Mouse (Mus musculus): Measurements from ENCODE around the gene Clec4n. TPM values are rescaled to one million over a fixed set of nuclear protein-coding genes. Genes with fewer than 3 reads are reported as not detected.

Gene Clec4n
- total and polyA plus RNA-seq, 2 experiments from 2014 or later, result 1.1 to 1.2 TPM

DNA sequence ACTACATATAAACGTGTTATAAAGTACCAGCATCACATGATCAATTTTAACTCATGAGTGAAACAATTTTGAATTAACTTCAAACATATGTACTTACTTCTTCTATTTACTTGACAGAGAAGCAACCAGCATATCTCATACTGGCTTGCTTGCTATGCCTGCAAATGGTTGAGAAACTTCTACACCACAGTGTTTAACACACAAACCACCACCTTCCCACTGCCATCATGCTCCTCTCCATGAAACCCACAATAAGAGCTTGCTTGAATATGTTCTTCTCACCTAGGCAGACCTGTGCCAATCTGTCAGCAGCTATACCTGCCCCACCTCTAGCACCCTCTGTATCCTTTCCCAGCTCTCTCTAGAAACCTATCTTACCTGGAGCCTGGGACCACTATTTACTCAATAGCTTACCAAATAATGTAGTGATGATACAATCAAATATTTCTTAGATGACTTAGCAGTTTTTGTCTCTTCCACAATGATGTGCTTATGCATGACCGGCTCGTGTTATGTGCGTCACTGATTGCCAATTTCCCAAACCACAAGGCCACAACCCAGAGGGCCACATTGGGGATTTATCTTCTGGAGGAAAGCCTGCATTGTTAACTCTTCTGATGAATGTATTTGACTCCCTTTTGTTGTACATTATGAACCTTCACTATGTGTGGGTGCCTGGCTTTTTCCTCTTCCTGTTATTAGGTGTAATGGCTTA, 30.4 kb downstream of the Clec4n start:
- no peak for TF ChIP-seq CTCF (IDR thresholded peaks at IDR 0.05)
- 81% methylated on average over 4 of the region's 4 CpGs for WGBS
- Histone ChIP-seq H3K36me3 (ENCODE audit: insufficient read depth, low read length) (no peaks in the 10 kb centered on the region), H3K4me3 (ENCODE audit: low read depth, low read length) (no peak overlapping the region), H3K4me2 (ENCODE audit: low read depth, low read length, poor library complexity, severe bottlenecking) (no peak overlapping the region), H3K4me1 (ENCODE audit: insufficient read depth, low read length) (no peaks in the 10 kb centered on the region), H3K9me3 (ENCODE audit: low read length) (no peaks in the 10 kb centered on the region), H3K27me3 (ENCODE audit: insufficient read depth, low read length) (no peaks in the 10 kb centered on the region), H3K9ac (replicated peaks; ENCODE audit: low read length, poor library complexity, severe bottlenecking) (no peak overlapping the region), H3K27ac (ENCODE audit: low read depth, low read length) (no peak overlapping the region)
- DNase-seq (ENCODE audit: low spot score) (no peak), ATAC-seq (ENCODE audit: low FRiP score) (no peak)

DNA sequence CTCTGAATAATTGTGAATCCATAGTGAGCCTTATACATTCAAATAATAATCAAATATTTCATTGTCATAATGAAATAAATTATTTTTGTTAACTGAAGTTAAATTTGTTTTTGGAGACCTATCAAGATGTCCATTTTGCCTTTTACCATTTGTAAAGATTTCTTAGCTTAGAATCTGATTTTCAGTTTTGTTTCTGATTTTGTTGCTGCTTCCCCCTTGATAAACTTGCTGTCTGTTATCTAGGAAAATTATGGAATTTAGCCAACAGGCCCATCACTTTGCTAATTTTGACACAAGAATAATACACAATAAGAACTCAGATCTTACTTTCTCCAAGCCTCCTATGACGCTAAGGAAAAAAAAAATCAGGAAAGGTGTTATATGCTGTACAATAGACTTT, 31.2 kb downstream of the Clec4n start:
- H3K27ac ChIP-seq (ENCODE audit: low read depth, low read length), result no peak overlapping the region
- H3K9me3 ChIP-seq (ENCODE audit: low read length), result no peaks in the 10 kb centered on the region
- ATAC-seq (ENCODE audit: low FRiP score) (no peak), DNase-seq (ENCODE audit: low spot score) (no peak)
- H3K4me1 ChIP-seq (ENCODE audit: insufficient read depth, low read length), result no peaks in the 10 kb centered on the region
- no peak overlapping the region for H3K4me3 ChIP-seq (ENCODE audit: low read depth, low read length)
- H3K36me3 ChIP-seq (ENCODE audit: insufficient read depth, low read length), result no peaks in the 10 kb centered on the region
- H3K27me3 ChIP-seq (ENCODE audit: insufficient read depth, low read length), result no peaks in the 10 kb centered on the region
- 83% methylated on average over 1 of the region's 1 CpGs for WGBS
- no peak overlapping the region for H3K4me2 ChIP-seq (ENCODE audit: low read depth, low read length, poor library complexity, severe bottlenecking)
- TF ChIP-seq CTCF (IDR thresholded peaks at IDR 0.05), result no peak
- no peak overlapping the region for H3K9ac ChIP-seq (replicated peaks; ENCODE audit: low read length, poor library complexity, severe bottlenecking)

DNA sequence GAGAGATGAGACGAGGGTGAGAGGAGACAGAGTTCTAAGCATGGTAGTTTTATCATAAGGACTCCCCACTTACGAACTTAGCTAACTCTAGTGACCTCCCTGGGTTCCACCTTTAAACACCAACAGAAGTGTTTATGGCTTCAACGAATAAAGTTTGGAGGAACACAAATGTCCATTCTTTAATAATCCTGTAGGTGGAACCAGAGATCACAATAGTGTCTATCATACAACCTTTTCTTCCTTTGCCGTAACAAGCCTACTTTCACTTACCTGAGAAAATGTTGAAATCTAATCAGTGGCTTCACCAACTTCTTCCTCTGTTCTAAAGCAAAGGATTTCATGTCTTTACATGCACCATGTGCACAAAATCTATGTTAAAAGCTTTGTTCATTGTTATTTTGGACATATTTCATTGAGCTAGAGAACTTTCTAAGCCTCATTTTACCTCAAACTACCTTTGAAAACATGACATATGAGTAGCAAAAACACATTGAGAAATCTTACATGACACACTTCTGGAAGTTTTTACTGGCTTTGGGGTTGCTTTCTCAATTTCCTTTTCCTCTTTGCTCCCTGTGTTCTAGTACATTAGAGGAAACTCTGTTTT, 32.0 kb downstream of the Clec4n start, which contains the start of gene Clec4d:
TSS of gene Clec4d (plus strand) at position 557 of the 607 bp plus-strand sequence.
- no peak within 1 kb of the TSS for H3K9ac ChIP-seq (replicated peaks; ENCODE audit: low read length, poor library complexity, severe bottlenecking)
- no peaks in the 10 kb centered on the region for H3K36me3 ChIP-seq (ENCODE audit: insufficient read depth, low read length)
- DNase-seq (ENCODE audit: low spot score) (peak; percentile 2), ATAC-seq (ENCODE audit: low FRiP score) (no peak)
- no peaks in the 10 kb centered on the region for H3K9me3 ChIP-seq (ENCODE audit: low read length)
- H3K27me3 ChIP-seq (ENCODE audit: insufficient read depth, low read length), result no peaks in the 10 kb centered on the region
- no peak within 1 kb of the TSS for H3K4me3 ChIP-seq (ENCODE audit: low read depth, low read length)
- TF ChIP-seq CTCF (IDR thresholded peaks at IDR 0.05), result peak; percentile 55
- no peak within 1 kb of the TSS for H3K4me2 ChIP-seq (ENCODE audit: low read depth, low read length, poor library complexity, severe bottlenecking)
- H3K27ac ChIP-seq (ENCODE audit: low read depth, low read length), result no peak within 1 kb of the TSS
- no peaks in the 10 kb centered on the region for H3K4me1 ChIP-seq (ENCODE audit: insufficient read depth, low read length)
- 77% methylated on average over 4 of the region's 4 CpGs for WGBS

DNA sequence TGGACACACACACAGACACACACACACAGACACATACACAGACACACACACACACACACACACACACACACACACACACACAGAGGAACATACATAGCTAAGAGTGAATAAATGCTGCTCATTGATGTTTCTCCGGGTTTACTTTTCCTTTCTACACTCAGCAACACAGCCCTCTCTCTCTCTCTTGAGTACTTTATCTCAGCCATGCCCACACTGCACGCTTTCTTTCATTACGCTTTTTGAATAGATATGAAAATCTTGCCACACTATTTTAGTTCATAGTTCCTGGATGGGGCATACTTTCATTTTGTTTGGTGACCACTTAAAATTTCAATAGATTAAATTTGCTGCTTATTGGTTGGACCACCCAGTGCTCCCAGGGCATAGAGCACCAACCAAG, 34.6 kb downstream of the Clec4n start:
- Histone ChIP-seq H3K36me3 (ENCODE audit: insufficient read depth, low read length) (no peaks in the 10 kb centered on the region), H3K4me2 (ENCODE audit: low read depth, low read length, poor library complexity, severe bottlenecking) (no peak overlapping the region), H3K4me3 (ENCODE audit: low read depth, low read length) (no peak overlapping the region), H3K9me3 (ENCODE audit: low read length) (no peaks in the 10 kb centered on the region), H3K9ac (replicated peaks; ENCODE audit: low read length, poor library complexity, severe bottlenecking) (no peak overlapping the region), H3K27me3 (ENCODE audit: insufficient read depth, low read length) (no peaks in the 10 kb centered on the region), H3K27ac (ENCODE audit: low read depth, low read length) (no peak overlapping the region), H3K4me1 (ENCODE audit: insufficient read depth, low read length) (no peaks in the 10 kb centered on the region)
- DNase-seq (ENCODE audit: low spot score), result no peak
- WGBS, result 95% methylated on average over 3 of the region's 3 CpGs
- ATAC-seq (ENCODE audit: low FRiP score), result no peak
- TF ChIP-seq CTCF (IDR thresholded peaks at IDR 0.05), result no peak

DNA sequence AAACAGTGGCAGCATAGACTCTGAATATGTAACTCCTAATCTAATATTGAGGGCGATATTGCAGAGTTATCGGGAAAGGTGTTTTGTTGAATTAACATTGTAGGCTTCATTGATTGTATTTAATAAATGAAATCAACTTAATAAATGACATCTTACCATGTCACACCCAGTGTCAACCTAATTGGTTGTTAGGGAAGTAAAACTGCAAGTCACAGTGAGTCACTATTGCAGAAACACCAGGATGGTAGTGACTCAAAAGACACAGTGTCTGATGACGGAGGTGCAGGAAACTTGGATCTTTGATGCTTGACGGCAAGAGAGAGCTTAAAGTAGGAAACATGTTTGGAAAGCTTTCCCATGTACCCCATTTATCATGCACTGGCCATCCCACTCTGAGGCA, 36.2 kb downstream of the Clec4n start:
- H3K36me3 ChIP-seq (ENCODE audit: insufficient read depth, low read length), result no peaks in the 10 kb centered on the region
- WGBS, result 95% methylated on average over 4 of the region's 4 CpGs
- H3K9ac ChIP-seq (replicated peaks; ENCODE audit: low read length, poor library complexity, severe bottlenecking), result no peak overlapping the region
- H3K4me3 ChIP-seq (ENCODE audit: low read depth, low read length), result no peak overlapping the region
- H3K4me1 ChIP-seq (ENCODE audit: insufficient read depth, low read length), result no peaks in the 10 kb centered on the region
- no peaks in the 10 kb centered on the region for H3K27me3 ChIP-seq (ENCODE audit: insufficient read depth, low read length)
- no peak for ATAC-seq (ENCODE audit: low FRiP score)
- H3K4me2 ChIP-seq (ENCODE audit: low read depth, low read length, poor library complexity, severe bottlenecking), result no peak overlapping the region
- DNase-seq (ENCODE audit: low spot score), result no peak
- TF ChIP-seq CTCF (IDR thresholded peaks at IDR 0.05), result no peak
- no peaks in the 10 kb centered on the region for H3K9me3 ChIP-seq (ENCODE audit: low read length)
- H3K27ac ChIP-seq (ENCODE audit: low read depth, low read length), result no peak overlapping the region

DNA sequence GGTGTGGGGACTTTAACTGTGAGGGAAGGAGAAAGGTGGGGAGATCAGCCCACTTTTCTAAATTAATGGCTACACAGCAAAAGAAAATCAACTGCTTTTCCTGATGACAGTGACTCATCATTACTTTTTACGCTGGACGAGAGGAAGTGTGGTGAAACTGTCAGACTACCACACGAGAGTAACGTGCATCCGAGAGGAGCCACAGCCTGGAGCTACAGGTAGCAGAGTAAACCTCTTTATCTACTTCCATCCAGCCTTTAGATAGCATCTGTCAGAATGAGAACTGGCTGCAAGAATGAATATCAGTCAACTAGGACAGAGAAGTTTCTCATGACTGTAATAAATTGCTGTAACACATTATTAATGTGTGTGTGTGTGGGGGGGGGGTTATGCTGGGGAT, 37.3 kb downstream of the Clec4n start:
- Histone ChIP-seq H3K27me3 (ENCODE audit: insufficient read depth, low read length) (no peaks in the 10 kb centered on the region), H3K4me1 (ENCODE audit: insufficient read depth, low read length) (no peaks in the 10 kb centered on the region), H3K9me3 (ENCODE audit: low read length) (no peaks in the 10 kb centered on the region), H3K4me2 (ENCODE audit: low read depth, low read length, poor library complexity, severe bottlenecking) (no peak overlapping the region), H3K4me3 (ENCODE audit: low read depth, low read length) (no peak overlapping the region), H3K27ac (ENCODE audit: low read depth, low read length) (no peak overlapping the region), H3K9ac (replicated peaks; ENCODE audit: low read length, poor library complexity, severe bottlenecking) (no peak overlapping the region), H3K36me3 (ENCODE audit: insufficient read depth, low read length) (no peaks in the 10 kb centered on the region)
- no peak for TF ChIP-seq CTCF (IDR thresholded peaks at IDR 0.05)
- no peak for ATAC-seq (ENCODE audit: low FRiP score)
- WGBS, result 92% methylated on average over 5 of the region's 5 CpGs
- DNase-seq (ENCODE audit: low spot score), result no peak
